Mouse (Mus musculus): ENCODE measurements around the gene Dot1l.

- TF ChIP-seq POLR2A (IDR thresholded peaks at IDR 0.05; ENCODE audit: control insufficient read depth, extremely low read depth, insufficient read depth, low read length, poor library complexity) = no peak
- no peak for TF ChIP-seq CTCF (IDR thresholded peaks at IDR 0.05; ENCODE audit: borderline replicate concordance, control insufficient read depth, extremely low read depth, insufficient read depth, low read length, poor library complexity)
These were observed 67.0 kb downstream of the Dot1l start for GRCm38 (mm10) chr10:80821991-80822390.

Data from thymus, adult 2 months (tissue).